In the genomic region with DNA sequence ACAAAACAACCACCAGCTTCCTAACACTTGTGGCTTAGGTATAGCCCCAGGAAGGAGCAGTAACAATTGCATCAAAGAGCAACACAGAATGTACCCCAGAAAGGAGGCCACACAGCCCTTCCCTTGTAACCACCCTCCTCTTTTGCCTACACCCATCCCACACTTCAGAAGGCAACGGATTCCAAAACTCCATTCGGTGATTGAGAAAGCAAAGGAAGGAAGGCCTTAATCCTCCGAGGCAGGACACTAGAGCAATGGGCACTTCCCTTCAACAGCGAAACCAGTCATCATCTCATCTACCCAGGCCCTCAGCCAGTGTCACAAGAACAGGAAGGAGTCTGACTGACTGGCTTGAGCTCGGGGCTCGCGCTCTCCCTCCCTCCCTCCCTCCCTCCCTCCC, we compare ENCODE assay signal across 7 mouse cellular contexts.
DNase-seq lines count a peak whose midpoint lies in the region; ATAC-seq and TF ChIP-seq lines count a peak whose summit lies in the region.

No protein-coding gene starts in this region.

- H3K4me1 ChIP-seq in E14TG2a.4 (replicated peaks; ENCODE audit: low read depth, low read length), result peaks cover 63% of the 10 kb centered on the region
- H3K4me1 ChIP-seq in forebrain, embryonic 11.5 days (replicated peaks; ENCODE audit: control insufficient read depth, insufficient read depth, low read length), result peaks cover 13% of the 10 kb centered on the region
- H3K4me1 ChIP-seq in lung, postnatal 0 days (ENCODE audit: insufficient read depth, low read depth, low read length), result peaks cover 25% of the 10 kb centered on the region; the same call in 1 of the 2 replicates
- peaks cover 15% of the 10 kb centered on the region for H3K4me1 ChIP-seq in spleen, adult 2 months (ENCODE audit: control insufficient read depth, insufficient read depth, insufficient read length)

- no peak for TF ChIP-seq EP300 in lung, postnatal 0 days (IDR thresholded peaks at IDR 0.05)

- TF ChIP-seq CTCF in E14TG2a.4 (conservative IDR thresholded peaks at IDR 0.05; ENCODE audit: low read length), result no peak
- TF ChIP-seq CTCF in lung, postnatal 0 days (IDR thresholded peaks at IDR 0.05), result no peak
- TF ChIP-seq CTCF in spleen, adult 2 months (IDR thresholded peaks at IDR 0.05; ENCODE audit: extremely low read depth, insufficient read depth, insufficient read length, insufficient replicate concordance), result no peak

- WGBS in forebrain, embryonic 11.5 days, result 5% methylated on average over 7 of the region's 7 CpGs
- WGBS in lung, postnatal 0 days, result 4% methylated on average over 7 of the region's 7 CpGs
- WGBS in spleen, adult 2 months, result under 1% methylated on average over 7 of the region's 7 CpGs

- no peaks in the 10 kb centered on the region for H3K27me3 ChIP-seq in E14TG2a.4 (ENCODE audit: insufficient read depth, low read length)
- no peaks in the 10 kb centered on the region for H3K27me3 ChIP-seq in forebrain, embryonic 11.5 days (ENCODE audit: control insufficient read depth, insufficient read depth, low read length)
- H3K27me3 ChIP-seq in lung, postnatal 0 days (replicated peaks; ENCODE audit: insufficient read depth, low read length), result no peaks in the 10 kb centered on the region
- no peaks in the 10 kb centered on the region for H3K27me3 ChIP-seq in spleen, adult 2 months (ENCODE audit: control insufficient read depth, insufficient read depth, low read length)

- no peaks in the 10 kb centered on the region for H3K36me3 ChIP-seq in E14TG2a.4 (ENCODE audit: insufficient read depth, low read length)
- H3K36me3 ChIP-seq in forebrain, embryonic 11.5 days (ENCODE audit: control insufficient read depth, insufficient read depth, low read length), result no peaks in the 10 kb centered on the region
- H3K36me3 ChIP-seq in lung, postnatal 0 days (ENCODE audit: insufficient read depth, low read length), result no peaks in the 10 kb centered on the region
- no peaks in the 10 kb centered on the region for H3K36me3 ChIP-seq in spleen, adult 2 months (ENCODE audit: control insufficient read depth, insufficient read depth, low read length)

- H3K4me3 ChIP-seq in E14TG2a.4 (replicated peaks; ENCODE audit: low read length), result peak overlapping the region; percentile 20; the same call in 1 of the 2 replicates
- H3K4me3 ChIP-seq in forebrain, embryonic 11.5 days (ENCODE audit: low read depth, low read length), result no peak overlapping the region
- 0 out of 2 replicates have a peak overlapping the region, but pooled peaks have one; percentile 16 for H3K4me3 ChIP-seq in lung, postnatal 0 days (ENCODE audit: low read depth, low read length)
- H3K4me3 ChIP-seq in spleen, adult 2 months (ENCODE audit: extremely low read depth, insufficient read depth, insufficient read length), result peak overlapping the region; percentile 71

- peak; percentile 73 for TF ChIP-seq POLR2A in spleen, adult 2 months (IDR thresholded peaks at IDR 0.05; ENCODE audit: low read depth, low read length)

- H3K4me2 ChIP-seq in forebrain, embryonic 11.5 days (ENCODE audit: low read depth, low read length, severe bottlenecking), result peak overlapping the region; percentile 18; the same call in 1 of the 2 replicates
- peak overlapping the region; percentile 31 for H3K4me2 ChIP-seq in lung, postnatal 0 days (replicated peaks; ENCODE audit: low read depth, low read length)

- H3K27ac ChIP-seq in forebrain, embryonic 11.5 days (ENCODE audit: low read depth, low read length), result 0 out of 2 replicates have a peak overlapping the region, but pooled peaks have one; percentile 18
- H3K27ac ChIP-seq in lung, postnatal 0 days (ENCODE audit: low read length), result peak overlapping the region; percentile 74
- peak overlapping the region; percentile 93 for H3K27ac ChIP-seq in spleen, adult 2 months (ENCODE audit: insufficient read depth, low read length)

- H3K9me3 ChIP-seq in E14TG2a.4 (ENCODE audit: low read length), result no peaks in the 10 kb centered on the region
- no peaks in the 10 kb centered on the region for H3K9me3 ChIP-seq in forebrain, embryonic 11.5 days (ENCODE audit: control insufficient read depth, low read length)
- H3K9me3 ChIP-seq in lung, postnatal 0 days (ENCODE audit: low read length), result no peaks in the 10 kb centered on the region

- no peak overlapping the region for H3K9ac ChIP-seq in forebrain, embryonic 11.5 days (ENCODE audit: low read length)
- H3K9ac ChIP-seq in lung, postnatal 0 days (replicated peaks; ENCODE audit: low read depth), result peak overlapping the region; percentile 9; the same call in 1 of the 2 replicates

- ATAC-seq in forebrain, embryonic 11.5 days (replicated peaks; ENCODE audit: low FRiP score), result no peak; the same call in 1 of the 2 replicates
- peak; percentile 84 for ATAC-seq in lung, postnatal 0 days

- peak; percentile 82 for DNase-seq in A20 (ENCODE audit: low read depth, low spot score)
- DNase-seq in forebrain, embryonic 11.5 days (ENCODE audit: low spot score), result peak; percentile 55
- peak; percentile 83 for DNase-seq in induced T-regulatory cell, adult 2 months (ENCODE audit: low read depth)
- DNase-seq in lung, postnatal 0 days (ENCODE audit: low spot score), result peak; percentile 92
- peak; percentile 61 to 62 for DNase-seq in spleen, adult 2 months (ENCODE audit: low read depth in 1 of 2, low spot score in 2 of 2)
- DNase-seq in frontal cortex, adult 2 months (ENCODE audit: extremely low spot score in 1 of 2, low spot score in 1 of 2), result no peak

Comparison
In these comparisons a context has a peak if more than half of its experiments do, and no peak if none do; other contexts are left out.
1. DNase-seq: peak in A20 (single experiment), forebrain, embryonic 11.5 days (single experiment), induced T-regulatory cell, adult 2 months (single experiment), lung, postnatal 0 days (single experiment) and spleen, adult 2 months (2 of 2); none in frontal cortex, adult 2 months (0 of 2).
2. H3K27ac ChIP-seq: peak in every context shown above with its lines; median percentile 93 in spleen, adult 2 months; 74 in lung, postnatal 0 days; 18 in forebrain, embryonic 11.5 days.